Mouse (Mus musculus): ENCODE measurements around the gene March7. TPM values are rescaled to one million over a fixed set of nuclear protein-coding genes. Genes with fewer than 3 reads are reported as not detected.

March7 gene
- polyA plus RNA-seq, 2 experiments: 59.7 to 77.8 TPM

GRCm38 (mm10) chr2:60284467-60284821 lies 74.8 kb downstream of the March7 start, which contains the start of gene Cd302:
Cd302 (minus strand) TSS chr2:60284488.
- WGBS: 58% methylated on average over 4 of the region's 4 CpGs
- no peaks in the 10 kb centered on the region for H3K36me3 ChIP-seq (ENCODE audit: control insufficient read depth, insufficient read depth, low read length)

GRCm38 (mm10) chr2:60285107-60285617 lies 75.5 kb downstream of the March7 start:
- H3K27me3 ChIP-seq (ENCODE audit: control insufficient read depth, insufficient read depth, low read length): no peaks in the 10 kb centered on the region
- H3K4me1 ChIP-seq (ENCODE audit: control insufficient read depth, insufficient read depth, low read length): peaks cover 7% of the 10 kb centered on the region
- H3K9me3 ChIP-seq (ENCODE audit: control insufficient read depth, low read length): no peaks in the 10 kb centered on the region
- no peak overlapping the region for H3K4me3 ChIP-seq (replicated peaks; ENCODE audit: low read length)
- 81% methylated on average over 8 of the region's 8 CpGs for WGBS
- H3K4me2 ChIP-seq (replicated peaks; ENCODE audit: low read depth, low read length, severe bottlenecking): no peak overlapping the region
- no peaks in the 10 kb centered on the region for H3K36me3 ChIP-seq (ENCODE audit: control insufficient read depth, insufficient read depth, low read length)
- DNase-seq (ENCODE audit: low spot score) (no peak), ATAC-seq (ENCODE audit: low FRiP score, low read depth) (no peak)
- no peak overlapping the region for H3K27ac ChIP-seq (replicated peaks; ENCODE audit: low read depth, low read length)
- no peak for TF ChIP-seq POLR2A (IDR thresholded peaks at IDR 0.05; ENCODE audit: borderline replicate concordance, extremely low read depth, insufficient read depth, insufficient read length)
- H3K9ac ChIP-seq (ENCODE audit: low read depth, low read length, severe bottlenecking): no peak overlapping the region

More at GRCm38 (mm10) chr2:60284467-60284821, 74.8 kb downstream of the March7 start, which contains the start of gene Cd302:
- no peaks in the 10 kb centered on the region for H3K27me3 ChIP-seq (ENCODE audit: control insufficient read depth, insufficient read depth, low read length)
- H3K4me3 ChIP-seq (replicated peaks; ENCODE audit: low read length): peak within 1 kb of the TSS; percentile 50
- H3K9ac ChIP-seq (ENCODE audit: low read depth, low read length, severe bottlenecking): peak within 1 kb of the TSS; percentile 74
- TF ChIP-seq POLR2A (IDR thresholded peaks at IDR 0.05; ENCODE audit: borderline replicate concordance, extremely low read depth, insufficient read depth, insufficient read length): no peak
- no peaks in the 10 kb centered on the region for H3K9me3 ChIP-seq (ENCODE audit: control insufficient read depth, low read length)
- peaks cover 7% of the 10 kb centered on the region for H3K4me1 ChIP-seq (ENCODE audit: control insufficient read depth, insufficient read depth, low read length)
- peak within 1 kb of the TSS; percentile 95 for H3K4me2 ChIP-seq (replicated peaks; ENCODE audit: low read depth, low read length, severe bottlenecking)
- no peak within 1 kb of the TSS for H3K27ac ChIP-seq (replicated peaks; ENCODE audit: low read depth, low read length)
- ATAC-seq (ENCODE audit: low FRiP score, low read depth): no peak
- DNase-seq (ENCODE audit: low spot score): no peak

- Histone ChIP-seq H3K36me3 (ENCODE audit: control insufficient read depth, insufficient read depth, low read length) (no peaks in the 10 kb centered on the region), H3K4me2 (replicated peaks; ENCODE audit: low read depth, low read length, severe bottlenecking) (no peak overlapping the region), H3K4me3 (replicated peaks; ENCODE audit: low read length) (no peak overlapping the region), H3K27ac (replicated peaks; ENCODE audit: low read depth, low read length) (no peak overlapping the region), H3K27me3 (ENCODE audit: control insufficient read depth, insufficient read depth, low read length) (no peaks in the 10 kb centered on the region), H3K9me3 (ENCODE audit: control insufficient read depth, low read length) (no peaks in the 10 kb centered on the region), H3K4me1 (ENCODE audit: control insufficient read depth, insufficient read depth, low read length) (0 out of 2 replicates have a peak, but pooled peaks cover 2% of the 10 kb centered on the region), H3K9ac (ENCODE audit: low read depth, low read length, severe bottlenecking) (no peak overlapping the region)
- TF ChIP-seq POLR2A (IDR thresholded peaks at IDR 0.05; ENCODE audit: borderline replicate concordance, extremely low read depth, insufficient read depth, insufficient read length): no peak
- DNase-seq (ENCODE audit: low spot score) (no peak), ATAC-seq (ENCODE audit: low FRiP score, low read depth) (no peak)
- WGBS: 90% methylated on average over 4 of the region's 4 CpGs
These were observed 78.9 kb downstream of the March7 start for GRCm38 (mm10) chr2:60288606-60289005.

- no peaks in the 10 kb centered on the region for H3K36me3 ChIP-seq (ENCODE audit: control insufficient read depth, insufficient read depth, low read length)
- no peaks in the 10 kb centered on the region for H3K9me3 ChIP-seq (ENCODE audit: control insufficient read depth, low read length)
- no peak overlapping the region for H3K4me2 ChIP-seq (replicated peaks; ENCODE audit: low read depth, low read length, severe bottlenecking)
- no peak overlapping the region for H3K27ac ChIP-seq (replicated peaks; ENCODE audit: low read depth, low read length)
- WGBS: 74% methylated on average over 1 of the region's 1 CpGs
- no peak overlapping the region for H3K4me3 ChIP-seq (replicated peaks; ENCODE audit: low read length)
- no peaks in the 10 kb centered on the region for H3K4me1 ChIP-seq (ENCODE audit: control insufficient read depth, insufficient read depth, low read length)
- no peak for ATAC-seq (ENCODE audit: low FRiP score, low read depth)
- no peak for DNase-seq (ENCODE audit: low spot score)
- TF ChIP-seq POLR2A (IDR thresholded peaks at IDR 0.05; ENCODE audit: borderline replicate concordance, extremely low read depth, insufficient read depth, insufficient read length): no peak
- H3K9ac ChIP-seq (ENCODE audit: low read depth, low read length, severe bottlenecking): no peak overlapping the region
- H3K27me3 ChIP-seq (ENCODE audit: control insufficient read depth, insufficient read depth, low read length): no peaks in the 10 kb centered on the region
These were observed 79.8 kb downstream of the March7 start for GRCm38 (mm10) chr2:60289451-60289850.

- Histone ChIP-seq H3K27ac (replicated peaks; ENCODE audit: low read depth, low read length) (no peak overlapping the region), H3K4me3 (replicated peaks; ENCODE audit: low read length) (no peak overlapping the region), H3K4me2 (replicated peaks; ENCODE audit: low read depth, low read length, severe bottlenecking) (no peak overlapping the region), H3K36me3 (ENCODE audit: control insufficient read depth, insufficient read depth, low read length) (no peaks in the 10 kb centered on the region), H3K9me3 (ENCODE audit: control insufficient read depth, low read length) (no peaks in the 10 kb centered on the region), H3K4me1 (ENCODE audit: control insufficient read depth, insufficient read depth, low read length) (no peaks in the 10 kb centered on the region), H3K27me3 (ENCODE audit: control insufficient read depth, insufficient read depth, low read length) (no peaks in the 10 kb centered on the region), H3K9ac (ENCODE audit: low read depth, low read length, severe bottlenecking) (no peak overlapping the region)
- ATAC-seq (ENCODE audit: low FRiP score, low read depth) (no peak), DNase-seq (ENCODE audit: low spot score) (no peak)
- WGBS: 71% methylated on average over 4 of the region's 4 CpGs
- no peak for TF ChIP-seq POLR2A (IDR thresholded peaks at IDR 0.05; ENCODE audit: borderline replicate concordance, extremely low read depth, insufficient read depth, insufficient read length)
These were observed 81.7 kb downstream of the March7 start for GRCm38 (mm10) chr2:60291381-60291780.

All from limb, embryonic 14.5 days (tissue).